Comparison of ENCODE assay signal across 10 mouse cellular contexts in the genomic region with DNA sequence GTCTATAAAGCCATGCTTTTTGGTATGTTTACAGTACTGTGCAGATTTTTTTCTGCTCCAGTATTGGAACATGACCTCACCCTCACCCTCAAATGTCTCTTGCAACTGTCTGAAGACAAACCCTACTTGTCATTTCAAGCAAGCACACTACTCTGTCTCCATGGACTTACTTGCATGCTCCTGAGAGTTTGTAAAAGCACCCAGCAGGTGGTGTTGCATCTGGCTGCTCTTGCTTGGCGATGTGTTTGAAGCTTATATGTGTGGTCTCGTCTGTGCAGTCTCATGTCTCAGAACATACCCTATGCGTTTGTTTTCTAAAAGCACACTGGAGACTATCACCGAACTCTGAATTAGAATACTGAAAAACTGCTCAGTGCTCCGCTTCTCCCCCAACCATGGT.
"Had no signal": no experiment of that assay in that cellular context is flagged by ENCODE, and none has a peak within 500 bp of the region (broad histone marks: within the 10 kb centered on the region; RNA-seq: fewer than 3 reads in every experiment).

No protein-coding gene starts in this region.

- H3K4me2 ChIP-seq: limb, embryonic 15.5 days; liver, embryonic 12.5 days; lung, embryonic 15.5 days; midbrain, embryonic 13.5 days; stomach, embryonic 15.5 days had no signal

- ATAC-seq: liver, embryonic 12.5 days; midbrain, embryonic 13.5 days had no signal

- H3K4me3 ChIP-seq: limb, embryonic 15.5 days; liver, embryonic 12.5 days; lung, embryonic 15.5 days; midbrain, embryonic 13.5 days; stomach, embryonic 15.5 days had no signal

- DNase-seq: kidney, adult 11 months; kidney, adult 9 months; kidney, postnatal 10 days; right cerebral cortex, postnatal 14 days; thymus, postnatal 4 days had no signal

- H3K36me3 ChIP-seq: limb, embryonic 15.5 days; liver, embryonic 12.5 days; lung, embryonic 15.5 days; midbrain, embryonic 13.5 days; stomach, embryonic 15.5 days had no signal

- H3K27me3 ChIP-seq: limb, embryonic 15.5 days; liver, embryonic 12.5 days; lung, embryonic 15.5 days; midbrain, embryonic 13.5 days; stomach, embryonic 15.5 days had no signal

- H3K4me1 ChIP-seq: limb, embryonic 15.5 days; liver, embryonic 12.5 days; lung, embryonic 15.5 days had no signal

- H3K9ac ChIP-seq: limb, embryonic 15.5 days; liver, embryonic 12.5 days; lung, embryonic 15.5 days; midbrain, embryonic 13.5 days; stomach, embryonic 15.5 days had no signal

- H3K9me3 ChIP-seq: limb, embryonic 15.5 days; liver, embryonic 12.5 days; lung, embryonic 15.5 days; midbrain, embryonic 13.5 days; stomach, embryonic 15.5 days had no signal

- H3K27ac ChIP-seq: limb, embryonic 15.5 days; liver, embryonic 12.5 days; lung, embryonic 15.5 days; midbrain, embryonic 13.5 days; stomach, embryonic 15.5 days had no signal
